Mouse (Mus musculus) MEL (cell line): ENCODE measurements around the gene Avpr1b. TPM values are rescaled to one million over a fixed set of nuclear protein-coding genes. Genes with fewer than 3 reads are reported as not detected.

Source experiments
- DNase-seq: peaks from one replicate; pipeline ENCODE4 v3.0.0; 2011; ENCODE audit warnings: low read depth, low spot score
- H3K27ac ChIP-seq: 2 replicates; pipeline ENCODE4 v1.5.1; 2012; ENCODE audit warnings: low read depth, mild to moderate bottlenecking, control low read depth, low read length, moderate library complexity; ENCODE audit not compliant: control insufficient read depth
- H3K27me3 ChIP-seq, 2 experiments: fragments of 150-350 bp in 1 of 2; sonication (generic) in 1 of 2; 2 replicates each; pipeline ENCODE4 v1.6.1; 2012; ENCODE audit warnings: low read length in 2 of 2, mild to moderate bottlenecking in 2 of 2, improper control_type of control experiment in 1 of 2, moderate library complexity in 1 of 2; ENCODE audit not compliant: insufficient read depth in 2 of 2, control insufficient read depth in 1 of 2
- H3K36me3 ChIP-seq, 2 experiments: 2 replicates each; pipeline ENCODE4 v1.6.1; 2012 to 2014; ENCODE audit warnings: low read length in 2 of 2, improper control_type of control experiment in 1 of 2, inconsistent platforms in 1 of 2, mild to moderate bottlenecking in 1 of 2; ENCODE audit not compliant: insufficient read depth in 2 of 2, control insufficient read depth in 1 of 2
- H3K4me1 ChIP-seq, 2 experiments: fragments of 150-350 bp in 1 of 2; sonication (generic) in 1 of 2; 2 replicates each; pipeline ENCODE4 v1.6.1; 2012; ENCODE audit warnings: low read length in 2 of 2, improper control_type of control experiment in 1 of 2, mild to moderate bottlenecking in 1 of 2; ENCODE audit not compliant: insufficient read depth in 2 of 2, control insufficient read depth in 1 of 2
- H3K4me3 ChIP-seq, 2 experiments: fragments of 150-350 bp in 1 of 2; sonication (generic) in 1 of 2; 2 replicates each; pipeline ENCODE4 v1.5.1; 2012; ENCODE audit warnings: low read depth in 2 of 2, low read length in 2 of 2, mild to moderate bottlenecking in 2 of 2, moderate library complexity in 2 of 2, control low read depth in 1 of 2, improper control_type of control experiment in 1 of 2; ENCODE audit not compliant: control insufficient read depth in 1 of 2, insufficient read depth in 1 of 2
- H3K79me2 ChIP-seq: 2 replicates; pipeline ENCODE4 v1.6.1; 2012; ENCODE audit warnings: mild to moderate bottlenecking, low read length, moderate library complexity; ENCODE audit not compliant: control insufficient read depth, poor library complexity, insufficient read depth
- H3K9ac ChIP-seq: 2 replicates; pipeline ENCODE4 v1.6.1; 2012; ENCODE audit warnings: low read depth, mild to moderate bottlenecking, control low read depth, low read length, moderate library complexity; ENCODE audit not compliant: control insufficient read depth, poor library complexity, severe bottlenecking
- H3K9me3 ChIP-seq: fragments of 150-350 bp; sonication (generic); replicated peaks from 2 replicates; pipeline ENCODE4 v1.6.1; 2012; ENCODE audit warnings: mild to moderate bottlenecking, low read length, improper control_type of control experiment, moderate library complexity; ENCODE audit not compliant: insufficient read depth
- BHLHE40 ChIP-seq: IDR thresholded peaks from 2 replicates; pipeline ENCODE4 v1.6.1; 2012; ENCODE audit warnings: low read depth, mild to moderate bottlenecking, inconsistent platforms, low read length, improper control_type of control experiment, borderline replicate concordance
- E2F4 ChIP-seq: IDR thresholded peaks from 2 replicates; pipeline ENCODE4 v1.6.1; 2011; ENCODE audit warnings: low read depth, low read length, improper control_type of control experiment, borderline replicate concordance
- ELF1 ChIP-seq: IDR thresholded peaks from 2 replicates; pipeline ENCODE4 v1.6.1; 2014; ENCODE audit warnings: low read depth, mild to moderate bottlenecking, inconsistent platforms, low read length, improper control_type of control experiment, moderate library complexity
- EP300 ChIP-seq, 2 experiments: IDR thresholded peaks; 2 replicates each; pipeline ENCODE4 v1.6.1; 2011; ENCODE audit warnings: improper control_type of control experiment in 2 of 2, low read length in 2 of 2, low read depth in 1 of 2, mild to moderate bottlenecking in 1 of 2
- ETS1 ChIP-seq: IDR thresholded peaks from 2 replicates; pipeline ENCODE4 v1.6.1; 2012; ENCODE audit warnings: low read depth, mild to moderate bottlenecking, inconsistent platforms, low read length, improper control_type of control experiment, moderate library complexity
- GABPA ChIP-seq: IDR thresholded peaks from 2 replicates; pipeline ENCODE4 v1.6.1; 2012; ENCODE audit warnings: low read depth, mild to moderate bottlenecking, inconsistent platforms, low read length, improper control_type of control experiment, moderate library complexity
- GATA1 ChIP-seq: IDR thresholded peaks from 2 replicates; pipeline ENCODE4 v1.6.1; 2011; ENCODE audit warnings: low read depth, low read length, improper control_type of control experiment
- HCFC1 ChIP-seq: IDR thresholded peaks from 2 replicates; pipeline ENCODE4 v1.6.1; 2012; ENCODE audit warnings: low read depth, mild to moderate bottlenecking, inconsistent platforms, low read length, improper control_type of control experiment, moderate library complexity
- MAFK ChIP-seq: IDR thresholded peaks from 2 replicates; pipeline ENCODE4 v1.6.1; 2011; ENCODE audit warnings: low read depth, mild to moderate bottlenecking, low read length, improper control_type of control experiment, borderline replicate concordance
- MAX ChIP-seq: IDR thresholded peaks from 2 replicates; pipeline ENCODE4 v1.6.1; 2011; ENCODE audit warnings: low read length, improper control_type of control experiment
- MAZ ChIP-seq: IDR thresholded peaks from 2 replicates; pipeline ENCODE4 v1.6.1; 2012; ENCODE audit warnings: low read depth, mild to moderate bottlenecking, inconsistent platforms, low read length, improper control_type of control experiment
- MEF2A ChIP-seq: IDR thresholded peaks from 2 replicates; pipeline ENCODE4 v1.6.1; 2014; ENCODE audit warnings: low read depth, mild to moderate bottlenecking, inconsistent platforms, low read length, improper control_type of control experiment; ENCODE audit not compliant: poor library complexity, insufficient replicate concordance, severe bottlenecking; ENCODE audit errors: extremely low read depth
- MXI1 ChIP-seq: IDR thresholded peaks from 2 replicates; pipeline ENCODE4 v1.6.1; 2011; ENCODE audit warnings: mild to moderate bottlenecking, low read depth, low read length, improper control_type of control experiment
- MYB ChIP-seq: IDR thresholded peaks from 2 replicates; pipeline ENCODE4 v1.6.1; 2011; ENCODE audit warnings: mild to moderate bottlenecking, low read depth, low read length, improper control_type of control experiment
- MYC ChIP-seq: IDR thresholded peaks from 2 replicates; pipeline ENCODE4 v1.6.1; 2011; ENCODE audit warnings: low read depth, mild to moderate bottlenecking, low read length, improper control_type of control experiment, moderate library complexity
- POLR2A ChIP-seq, 2 experiments: IDR thresholded peaks; 2 replicates each; pipeline ENCODE4 v1.6.1; 2011 to 2012; ENCODE audit warnings: low read length in 2 of 2, mild to moderate bottlenecking in 2 of 2, control low read depth in 1 of 2, improper control_type of control experiment in 1 of 2, low read depth in 1 of 2, moderate library complexity in 1 of 2; ENCODE audit not compliant: control insufficient read depth in 1 of 2, insufficient read depth in 1 of 2, poor library complexity in 1 of 2
- POLR2AphosphoS2 ChIP-seq: IDR thresholded peaks from 2 replicates; pipeline ENCODE4 v1.6.1; 2011; ENCODE audit warnings: low read length, improper control_type of control experiment
- SIN3A ChIP-seq: IDR thresholded peaks from 2 replicates; pipeline ENCODE4 v1.6.1; 2012; ENCODE audit warnings: low read length, improper control_type of control experiment, inconsistent platforms
- TAL1 ChIP-seq: IDR thresholded peaks from 2 replicates; pipeline ENCODE4 v1.6.1; 2012; ENCODE audit warnings: mild to moderate bottlenecking, inconsistent platforms, low read length, moderate library complexity, mixed read lengths
- TBP ChIP-seq: IDR thresholded peaks from 2 replicates; pipeline ENCODE4 v1.8.0; 2011; ENCODE audit warnings: low read depth, low read length, improper control_type of control experiment
- TCF12 ChIP-seq: IDR thresholded peaks from 2 replicates; pipeline ENCODE4 v1.6.1; 2014; ENCODE audit warnings: low read depth, mild to moderate bottlenecking, inconsistent platforms, low read length, improper control_type of control experiment, moderate library complexity
- USF2 ChIP-seq, 2 experiments: IDR thresholded peaks; 2 replicates each; pipeline ENCODE4 v1.6.1; 2011 to 2012; ENCODE audit warnings: improper control_type of control experiment in 2 of 2, low read length in 2 of 2, borderline replicate concordance in 1 of 2, inconsistent platforms in 1 of 2, low read depth in 1 of 2, mild to moderate bottlenecking in 1 of 2; ENCODE audit not compliant: insufficient read depth in 1 of 2
- ZC3H11A ChIP-seq: IDR thresholded peaks from 2 replicates; pipeline ENCODE4 v1.6.1; 2012; ENCODE audit warnings: low read depth, mild to moderate bottlenecking, inconsistent platforms, low read length, improper control_type of control experiment
- ZKSCAN1 ChIP-seq: IDR thresholded peaks from 2 replicates; pipeline ENCODE4 v1.6.1; 2012; ENCODE audit warnings: low read depth, mild to moderate bottlenecking, inconsistent platforms, low read length, improper control_type of control experiment, moderate library complexity
- ZMIZ1 ChIP-seq: IDR thresholded peaks from 2 replicates; pipeline ENCODE4 v1.6.1; 2012; ENCODE audit warnings: low read depth, mild to moderate bottlenecking, inconsistent platforms, low read length, improper control_type of control experiment, moderate library complexity
- ZNF384 ChIP-seq: IDR thresholded peaks from 2 replicates; pipeline ENCODE4 v1.6.1; 2012; ENCODE audit warnings: low read depth, mild to moderate bottlenecking, inconsistent platforms, low read length, improper control_type of control experiment
- polyA plus RNA-seq, 2 experiments: library from polyadenylated mRNA; stranded (reverse) in 1 of 2; unstranded in 1 of 2; fragments of >175 nt in 1 of 2; fragments of >200 nt in 1 of 2; gene quantifications; 2 replicates each; pipeline versions ENCODE4 v1.2.1 to v1.2.4; 2012; ENCODE audit warnings: low replicate concordance in 2 of 2, low read depth in 1 of 2; ENCODE audit not compliant: insufficient read length in 2 of 2, insufficient read depth in 1 of 2, missing spikeins in 1 of 2
- total RNA-seq: library from RNA; depleted of rRNA; stranded (reverse); fragments of 300-350 nt; gene quantifications from 2 replicates; pipeline ENCODE4 v1.2.3, GENCODE M21; 2012

The Avpr1b gene
- total and polyA plus RNA-seq, 3 experiments, result not detected

- no peak overlapping the region for H3K4me3 ChIP-seq
- peaks cover 4 to 14% of the 10 kb centered on the region in 2 experiments for H3K4me1 ChIP-seq
- no peaks in the 10 kb centered on the region for H3K27me3 ChIP-seq
- H3K9me3 ChIP-seq, result no peaks in the 10 kb centered on the region
- H3K27ac ChIP-seq, result no peak overlapping the region
- no peak for TF ChIP-seq BHLHE40
- TF ChIP-seq GATA1, result peak; percentile 34; the same call in 1 of the 2 replicates
- TF ChIP-seq MAFK, result no peak
- TF ChIP-seq MAZ, result no peak
- no peak for TF ChIP-seq TAL1
- no peak for TF ChIP-seq ELF1
- no peak for TF ChIP-seq HCFC1
- TF ChIP-seq TCF12, result peak; percentile 51
- TF ChIP-seq E2F4, result no peak
- no peak for TF ChIP-seq USF2 (IDR thresholded peaks at IDR 0.05; ENCODE audit: borderline replicate concordance in 1 of 2, insufficient read depth in 1 of 2, low read depth in 1 of 2, low read length in 2 of 2)
- TF ChIP-seq EP300 (IDR thresholded peaks at IDR 0.05; ENCODE audit: low read depth in 1 of 2, low read length in 2 of 2), result peak in 1 of 2 experiments; percentile 52; a peak in 1 of 4 replicates
- TF ChIP-seq ETS1, result 0 out of 2 replicates have a peak, but pooled peaks have one; percentile 37
- TF ChIP-seq SIN3A, result no peak
- TF ChIP-seq, all 39 proteins: peak for 4
- H3K79me2 ChIP-seq, result peaks cover 2% of the 10 kb centered on the region; the same call in 1 of the 2 replicates
- peaks cover 0 to 14% of the 10 kb centered on the region in 2 experiments; a peak in 2 of 4 replicates for H3K36me3 ChIP-seq
- no peak overlapping the region for H3K9ac ChIP-seq
- DNase-seq, result peak; percentile 35
Observed at GRCm38 (mm10) chr1:131634495-131634894, 35.5 kb downstream of the Avpr1b start.

- H3K27me3 ChIP-seq, result no peaks in the 10 kb centered on the region
- DNase-seq, result peak; percentile 97
- peaks cover 4% of the 10 kb centered on the region; the same call in 1 of the 2 replicates for H3K79me2 ChIP-seq
- peak within 1 kb of the TSS; percentile 81 for H3K9ac ChIP-seq
- H3K27ac ChIP-seq, result peak within 1 kb of the TSS; percentile 87
- H3K36me3 ChIP-seq, result peaks cover 0 to 23% of the 10 kb centered on the region in 2 experiments; a peak in 2 of 4 replicates
- peak within 1 kb of the TSS; percentile 66 to 88 for H3K4me3 ChIP-seq
- peaks cover 13 to 21% of the 10 kb centered on the region in 2 experiments for H3K4me1 ChIP-seq
- no peaks in the 10 kb centered on the region for H3K9me3 ChIP-seq
- TF ChIP-seq TCF12 (peak; percentile 98), TAL1 (peak; percentile 94), GATA1 (peak; percentile 100), POLR2A (IDR thresholded peaks at IDR 0.05; ENCODE audit: control insufficient read depth in 1 of 2, insufficient read depth in 1 of 2, low read depth in 1 of 2, low read length in 2 of 2, poor library complexity in 1 of 2) (peak in 1 of 2 experiments; percentile 56; a peak in 2 of 4 replicates), ZMIZ1 (peak; percentile 94), EP300 (IDR thresholded peaks at IDR 0.05; ENCODE audit: low read depth in 1 of 2, low read length in 2 of 2) (peak; percentile 94 to 99), TBP (peak; percentile 89), POLR2AphosphoS2 (no peak), SIN3A (peak; percentile 91), E2F4 (no peak), ZC3H11A (no peak), MYB (peak; percentile 90), USF2 (IDR thresholded peaks at IDR 0.05; ENCODE audit: borderline replicate concordance in 1 of 2, insufficient read depth in 1 of 2, low read depth in 1 of 2, low read length in 2 of 2) (no peak), HCFC1 (peak; percentile 68; the same call in 1 of the 2 replicates), MXI1 (peak; percentile 68; the same call in 1 of the 2 replicates), ZKSCAN1 (no peak), MAZ (0 out of 2 replicates have a peak, but pooled peaks have one; percentile 39), ZNF384 (peak; percentile 64), MAX (0 out of 2 replicates have a peak, but pooled peaks have one; percentile 63), MYC (peak; percentile 76; the same call in 1 of the 2 replicates), MEF2A (0 out of 2 replicates have a peak, but pooled peaks have one; percentile 23), ELF1 (peak; percentile 85), GABPA (no peak), ETS1 (peak; percentile 99)
Observed at GRCm38 (mm10) chr1:131637791-131638540, 38.9 kb downstream of the Avpr1b start, which contains the start of gene Ctse. Gene Ctse, plus strand, starts transcription at chr1:131638306.
